Mouse (Mus musculus) lung, adult 2 months (tissue): ENCODE results near the gene Cdcp1. TPM values are rescaled to one million over a fixed set of nuclear protein-coding genes. Genes with fewer than 3 reads are reported as not detected.

Experiments used
- DNase-seq: peaks from one replicate; pipeline ENCODE4 v3.0.0; 2022
- H3K4me1 ChIP-seq: fragments of 200-500 bp; 2 replicates; pipeline ENCODE4 v1.6.1; 2011; ENCODE audit warnings: low read length; ENCODE audit not compliant: control insufficient read depth, insufficient read depth
- H3K4me3 ChIP-seq: fragments of 200-500 bp; replicated peaks from 2 replicates; pipeline ENCODE3; 2011; ENCODE audit warnings: low read depth, mild to moderate bottlenecking, control low read depth, low read length; ENCODE audit errors: extremely low read depth
- CTCF ChIP-seq: fragments of 200-500 bp; IDR thresholded peaks from 2 replicates; pipeline ENCODE4 v1.5.1; 2011; ENCODE audit warnings: mild to moderate bottlenecking, low read length, control low read depth; ENCODE audit not compliant: insufficient read depth
- POLR2A ChIP-seq: fragments of 200-500 bp; IDR thresholded peaks from 2 replicates; pipeline ENCODE4 v1.6.1; 2011; ENCODE audit warnings: low read depth, mild to moderate bottlenecking, control low read depth, low read length, borderline replicate concordance; ENCODE audit errors: extremely low read depth
- WGBS: fragments of 180-500 bp; shearing (Covaris S2); methylation state at CpG from one replicate; pipeline ENCODE4 v1.1.7; 2018; 5-methylcytosine and 5-hydroxymethylcytosine counted together
- polyA plus RNA-seq: library from polyadenylated mRNA; depleted of rRNA; stranded (reverse); fragments of >200 nt; gene quantifications from 2 replicates; pipeline ENCODE4 v1.2.3, GENCODE M21; 2012

Gene Cdcp1
- polyA plus RNA-seq, 1 experiment = 14.2 TPM

DNA sequence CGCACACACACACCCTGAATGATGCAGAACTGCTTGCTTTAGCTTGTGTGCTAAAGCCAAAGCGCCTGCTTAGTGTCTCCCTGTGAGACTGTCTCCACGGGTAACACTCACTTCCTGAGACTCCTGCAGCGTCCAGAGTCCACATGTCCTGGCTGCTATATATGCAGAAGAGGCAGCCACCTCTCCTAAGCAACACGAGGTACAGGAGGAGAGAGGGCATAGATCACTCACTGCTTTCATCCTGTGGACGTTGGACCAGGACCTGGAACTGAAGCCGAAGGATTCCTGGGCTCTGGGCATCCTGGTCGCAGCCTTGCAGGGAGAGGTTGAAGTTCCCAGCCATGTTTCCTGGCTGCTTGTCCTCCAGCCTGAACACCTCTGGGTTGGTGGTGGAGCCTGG is 32.6 kb downstream of the Cdcp1 start:
- no peaks in the 10 kb centered on the region for H3K4me1 ChIP-seq
- no peak for DNase-seq
- no peak for TF ChIP-seq POLR2A
- no peak for TF ChIP-seq CTCF
- H3K4me3 ChIP-seq = no peak overlapping the region
- 71% methylated on average over 8 of the region's 8 CpGs for WGBS

DNA sequence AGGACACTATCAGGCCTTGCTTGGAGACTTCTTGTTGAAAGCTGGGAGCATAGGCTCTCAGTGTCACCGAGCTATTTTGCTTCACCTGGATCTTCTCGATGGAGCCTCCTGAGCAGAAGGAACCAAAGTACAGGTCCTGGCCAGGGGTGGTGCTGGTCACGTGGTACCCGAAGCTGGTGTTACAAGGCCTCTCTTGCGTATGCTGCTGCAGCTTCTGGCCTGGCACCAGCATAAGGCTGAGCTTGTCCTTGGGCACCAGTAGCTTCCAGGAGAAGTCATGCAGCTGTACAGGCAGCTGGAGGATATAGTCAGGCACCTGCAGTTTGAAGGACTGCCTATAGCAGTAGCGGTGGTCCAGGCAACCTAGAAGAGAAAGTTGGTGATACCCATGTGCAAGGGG is 35.8 kb downstream of the Cdcp1 start:
- no peak for DNase-seq
- 90% methylated on average over 6 of the region's 6 CpGs for WGBS
- Histone ChIP-seq H3K4me1 (no peaks in the 10 kb centered on the region), H3K4me3 (no peak overlapping the region)
- no peak for TF ChIP-seq POLR2A
- TF ChIP-seq CTCF = no peak

DNA sequence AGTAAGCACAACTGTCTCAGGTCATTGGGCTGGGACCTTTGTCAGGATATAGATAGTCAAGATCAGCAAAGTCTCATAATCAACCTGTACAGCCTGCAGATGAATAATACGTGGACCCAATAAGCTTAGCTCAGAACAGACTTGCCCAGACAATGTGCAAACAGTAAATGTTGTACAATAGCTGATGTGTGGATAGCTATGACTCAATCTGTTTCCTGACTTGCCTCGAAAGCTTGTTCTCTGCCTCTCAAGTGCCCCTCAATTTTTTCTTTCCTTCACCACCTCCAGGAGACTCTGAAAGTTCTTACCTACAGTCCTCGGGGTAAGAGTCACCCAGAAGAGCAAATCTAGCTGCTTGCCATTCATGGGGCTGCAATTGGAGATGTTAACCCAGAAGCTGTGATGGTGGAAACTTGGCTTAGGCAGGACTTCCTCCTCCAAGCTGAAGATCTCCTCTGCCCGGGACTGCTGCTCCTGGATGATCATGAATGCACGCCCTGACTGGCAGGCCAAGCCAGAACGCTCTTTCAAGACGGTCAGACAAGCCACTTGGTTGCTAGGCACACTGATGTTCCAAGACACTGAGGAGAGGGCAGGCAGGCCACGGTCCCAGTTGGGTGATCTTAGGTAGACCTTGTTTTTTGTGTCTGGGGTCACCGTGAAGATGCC is 38.3 kb downstream of the Cdcp1 start:
- 70% methylated on average over 9 of the region's 9 CpGs for WGBS
- no peak for DNase-seq

DNA sequence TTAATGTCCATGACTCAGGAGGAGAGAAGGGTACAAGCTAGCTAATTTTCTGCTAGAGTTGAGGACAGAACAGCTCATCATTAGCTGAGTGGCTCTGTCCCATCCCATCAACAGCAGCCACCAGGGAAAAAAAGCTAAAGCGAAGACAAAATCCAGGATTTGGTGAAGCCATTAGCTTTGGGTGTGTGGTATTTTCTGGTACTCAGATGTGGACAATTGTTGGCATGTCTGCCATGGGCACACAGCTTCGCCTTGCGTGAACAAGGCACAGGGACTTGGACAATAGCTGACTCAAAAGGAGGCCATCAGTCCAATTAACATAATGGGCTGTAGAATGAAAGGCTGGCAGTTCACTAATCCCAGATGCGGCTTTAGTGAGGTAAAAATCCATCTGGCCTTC is 41.5 kb downstream of the Cdcp1 start:
- Histone ChIP-seq H3K4me3 (no peak overlapping the region), H3K4me1 (no peaks in the 10 kb centered on the region)
- WGBS = 88% methylated on average over 4 of the region's 4 CpGs
- TF ChIP-seq POLR2A (no peak), CTCF (no peak)
- no peak for DNase-seq

More for the DNA sequence above, 38.3 kb downstream of the Cdcp1 start:
- Histone ChIP-seq H3K4me3 (no peak overlapping the region), H3K4me1 (no peaks in the 10 kb centered on the region)
- TF ChIP-seq CTCF = no peak
- no peak for TF ChIP-seq POLR2A

DNA sequence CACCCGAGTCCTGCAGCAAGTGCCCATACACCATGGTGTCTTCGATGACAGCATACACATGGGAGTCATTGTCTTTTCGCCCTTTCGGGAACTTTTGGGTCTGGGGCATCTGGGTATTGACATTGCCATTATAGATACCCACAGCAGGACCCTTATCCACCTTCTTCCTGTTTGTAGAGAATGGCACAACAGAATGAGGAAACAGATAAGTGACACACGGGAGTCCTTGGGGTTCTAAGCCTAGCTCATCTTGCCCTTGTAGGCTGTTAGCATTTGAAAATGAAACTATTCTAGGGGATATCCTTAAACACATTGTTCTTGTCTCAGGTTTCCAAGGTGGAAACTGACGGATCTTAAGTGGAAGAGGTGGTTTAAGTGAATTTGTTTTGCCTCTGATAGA is 42.1 kb downstream of the Cdcp1 start:
- DNase-seq = no peak
- H3K4me3 ChIP-seq = no peak overlapping the region
- no peaks in the 10 kb centered on the region for H3K4me1 ChIP-seq
- TF ChIP-seq CTCF = no peak
- TF ChIP-seq POLR2A = no peak
- 84% methylated on average over 6 of the region's 6 CpGs for WGBS

DNA sequence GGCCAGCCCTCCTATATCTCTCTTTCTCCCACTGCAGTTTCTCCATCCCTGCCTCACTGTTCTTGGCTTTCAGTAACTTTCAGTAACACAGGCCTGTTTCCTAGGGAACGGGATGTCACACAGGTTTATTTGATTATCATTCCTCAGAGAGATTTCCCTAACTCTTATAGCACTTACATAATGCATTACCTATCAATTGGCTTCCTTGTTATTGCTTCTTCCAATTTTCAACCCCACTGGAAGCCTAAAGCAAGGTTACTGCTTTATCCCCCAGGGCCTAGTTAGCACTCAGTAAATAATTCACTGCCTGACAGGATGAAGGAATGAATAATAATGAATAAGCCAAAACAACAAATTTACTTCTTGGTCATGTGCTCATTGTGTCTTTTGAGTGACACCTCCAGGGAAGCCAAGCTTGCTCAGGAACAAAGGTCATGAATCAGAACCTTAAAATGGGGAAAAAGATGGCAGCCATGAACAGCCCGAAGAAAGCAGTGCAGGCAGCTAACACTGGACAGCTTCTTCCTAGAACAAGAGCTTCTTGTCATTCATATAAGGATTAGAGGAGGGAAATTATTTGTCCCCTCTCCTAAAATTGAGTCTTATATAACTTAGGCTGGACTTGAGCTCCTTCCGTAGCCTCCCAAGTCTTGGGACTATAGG is 49.9 kb downstream of the Cdcp1 start:
- Histone ChIP-seq H3K4me1 (no peaks in the 10 kb centered on the region), H3K4me3 (no peak overlapping the region)
- 89% methylated on average over 3 of the region's 3 CpGs for WGBS
- TF ChIP-seq CTCF (no peak), POLR2A (no peak)
- DNase-seq = no peak

DNA sequence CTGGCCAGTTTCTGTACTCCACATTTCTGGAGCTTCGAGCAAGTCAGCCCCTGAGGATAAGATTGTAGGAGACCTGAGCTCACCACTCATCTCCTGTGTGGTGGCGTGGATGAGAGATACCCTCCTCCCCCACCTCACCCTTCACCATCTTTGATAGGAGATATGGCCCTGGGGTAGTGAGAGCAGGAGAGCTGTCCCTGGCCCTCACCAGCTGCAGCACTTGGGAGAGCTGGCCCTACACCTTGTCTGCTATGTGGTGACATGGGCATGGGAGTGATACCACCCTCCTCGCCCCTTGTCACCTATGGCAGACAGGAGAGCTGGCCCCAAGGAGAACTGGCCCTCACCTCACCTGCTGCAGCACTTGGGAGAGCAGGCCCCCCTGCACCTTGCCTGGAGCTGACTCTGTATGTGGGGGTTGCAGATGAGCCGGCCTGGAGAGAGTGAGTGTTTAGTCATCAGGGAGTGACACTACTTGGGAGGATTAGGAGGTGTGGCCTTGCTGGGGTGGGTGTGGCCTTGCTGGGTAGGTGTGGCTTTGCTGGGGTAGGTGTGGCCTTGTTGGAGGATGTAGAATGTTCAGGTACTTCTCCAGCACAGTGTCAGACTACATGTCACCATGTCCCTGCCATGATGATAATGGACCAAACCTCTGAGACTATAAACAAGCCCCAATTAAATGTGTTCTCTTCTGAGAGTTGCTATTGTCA is 52.7 kb downstream of the Cdcp1 start:
- 88% methylated on average over 4 of the region's 4 CpGs for WGBS
- no peak for DNase-seq
- TF ChIP-seq CTCF (no peak), POLR2A (no peak)
- Histone ChIP-seq H3K4me1 (no peaks in the 10 kb centered on the region), H3K4me3 (no peak overlapping the region)

DNA sequence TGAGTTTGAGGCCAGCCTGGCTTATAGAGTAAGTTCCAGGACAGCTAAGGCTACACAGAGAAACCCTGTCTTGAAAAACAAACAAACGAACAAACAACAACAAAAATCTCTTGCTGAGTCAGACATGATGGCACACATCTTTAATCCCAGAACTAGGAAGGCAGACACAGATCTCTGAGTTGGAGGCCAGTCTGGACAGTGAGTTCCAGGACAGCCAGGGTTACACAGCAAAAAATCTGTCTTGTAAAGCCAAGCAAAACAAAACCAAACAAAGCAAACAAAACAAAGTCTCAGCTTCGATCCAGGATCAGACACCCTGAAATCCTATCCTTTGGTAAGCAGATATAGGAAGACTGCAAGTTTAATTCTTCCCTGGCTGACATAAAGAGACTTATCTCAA is 54.0 kb downstream of the Cdcp1 start:
- H3K4me3 ChIP-seq = no peak overlapping the region
- no peak for DNase-seq
- no peak for TF ChIP-seq CTCF
- no peak for TF ChIP-seq POLR2A
- H3K4me1 ChIP-seq = no peaks in the 10 kb centered on the region
- WGBS = 45% methylated on average over 2 of the region's 2 CpGs

DNA sequence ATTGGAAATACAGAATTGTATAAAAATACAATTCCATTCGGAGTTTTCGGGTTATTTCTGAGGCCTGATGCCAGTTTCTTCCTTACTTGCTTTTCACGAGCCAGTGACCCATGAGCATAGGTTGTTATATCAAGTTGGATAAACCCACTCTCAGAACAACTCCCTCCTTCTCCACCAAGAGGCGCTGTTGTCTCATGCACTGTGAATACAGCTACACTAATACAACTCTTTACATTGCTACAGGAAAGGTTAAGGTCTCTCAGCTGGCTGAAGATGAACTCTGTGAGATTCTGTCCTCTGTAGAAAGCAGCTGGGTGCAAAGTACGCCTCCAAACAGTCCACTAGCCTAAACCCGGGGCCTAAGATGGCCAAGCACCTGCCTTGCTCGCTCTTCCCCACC is 56.5 kb downstream of the Cdcp1 start:
- H3K4me3 ChIP-seq = no peak overlapping the region
- DNase-seq = peak; percentile 63
- no peaks in the 10 kb centered on the region for H3K4me1 ChIP-seq
- TF ChIP-seq CTCF (peak; percentile 42; the same call in 1 of the 2 replicates), POLR2A (no peak)
- WGBS = 53% methylated on average over 7 of the region's 7 CpGs

DNA sequence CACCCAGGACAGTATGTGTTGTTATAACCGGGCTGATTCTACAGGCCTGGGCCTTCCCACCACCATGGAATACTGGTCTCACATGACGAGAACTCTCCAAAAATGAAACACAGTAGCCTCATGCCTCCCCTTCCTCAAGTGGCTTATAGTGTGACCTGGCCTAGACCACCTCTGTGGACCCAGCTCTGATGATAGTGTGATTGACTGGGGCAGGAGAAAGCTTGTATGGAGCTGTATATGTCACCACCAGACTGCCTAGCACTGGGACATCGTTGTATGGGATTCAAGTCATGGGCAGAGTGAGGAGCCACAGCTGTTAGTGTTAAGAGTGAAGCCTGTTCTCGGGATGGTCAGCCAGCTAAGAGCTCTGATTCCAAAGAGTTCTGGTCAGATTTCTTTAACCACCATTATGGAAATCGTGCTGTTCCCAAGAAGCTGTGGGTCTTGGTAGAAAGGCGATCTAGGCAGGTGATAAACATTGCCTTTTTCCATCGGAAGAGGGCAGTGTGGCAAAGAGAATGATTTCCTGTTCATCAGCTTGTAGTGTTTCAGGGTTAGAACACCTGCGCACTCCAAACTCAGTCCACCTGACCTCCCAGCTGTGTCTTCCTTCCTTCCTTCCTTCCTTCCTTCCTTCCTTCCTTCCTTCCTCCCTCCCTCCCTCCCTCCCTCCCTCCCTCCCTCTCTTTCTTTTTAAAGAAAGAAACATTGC is 57.6 kb downstream of the Cdcp1 start:
- DNase-seq = no peak
- WGBS = 47% methylated on average over 8 of the region's 8 CpGs

More for the DNA sequence above, 57.6 kb downstream of the Cdcp1 start:
- Histone ChIP-seq H3K4me3 (no peak overlapping the region), H3K4me1 (no peaks in the 10 kb centered on the region)
- TF ChIP-seq POLR2A (no peak), CTCF (peak; percentile 46)
